Mouse (Mus musculus) CD4-positive naive resting alpha-beta T cell, adult 76 days (primary cell): ENCODE measurements around the gene Arid4a. TPM values are rescaled to one million over a fixed set of nuclear protein-coding genes. Genes with fewer than 3 reads are reported as not detected.

Source experiments
- total RNA-seq: library from RNA; stranded (reverse); gene quantifications from one replicate; pipeline ENCODE4 v1.2.4, GENCODE M21; 2023

Arid4a gene
- 125 TPM for total RNA-seq

GRCm38 (mm10) chr12:71015363-71016210, at the start of gene Arid4a:
Gene Arid4a (plus strand): TSS chr12:71015990.

GRCm38 (mm10) chr12:70974441-70975266, 41.1 kb upstream of the Arid4a start, which contains the start of gene Psma3:
Gene Psma3 (plus strand): TSS chr12:70974621.

GRCm38 (mm10) chr12:71111331-71111730, 95.5 kb downstream of the Arid4a start, which contains the start of gene Tomm20l:
Gene Tomm20l (plus strand): TSS chr12:71111428.

GRCm38 (mm10) chr12:71136130-71136973, 120.6 kb downstream of the Arid4a start, which contains the start of the genes Timm9 and 2700049A03Rik:
Gene Timm9 (minus strand): TSS chr12:71136684.
Gene 2700049A03Rik (plus strand): TSS chr12:71136848.

Other genes with a start within 250 kb of the Arid4a start
- 23.4 TPM for gene Frmd6, start 190.5 kb upstream of the Arid4a start, total RNA-seq
- gene Actr10, start 78.1 kb upstream of the Arid4a start, total RNA-seq, result 122 TPM
- gene Psma3, start 41.4 kb upstream of the Arid4a start, total RNA-seq, result 216 TPM
- not detected for gene Tomm20l, start 95.4 kb downstream of the Arid4a start, total RNA-seq
- 26.0 TPM for gene Timm9, start 120.7 kb downstream of the Arid4a start, total RNA-seq
- gene 2700049A03Rik, start 120.9 kb downstream of the Arid4a start, total RNA-seq, result 17.1 TPM